Mouse (Mus musculus) liver, embryonic 11.5 days (tissue): Measurements from ENCODE around the gene Elavl4. TPM values are rescaled to one million over a fixed set of nuclear protein-coding genes. Genes with fewer than 3 reads are reported as not detected.

Experiments
- ATAC-seq: fragments of 200-750 bp; cut with Nextera tagmentation; replicated peaks from 2 replicates; pipeline ENCODE4 v1.8.0; 2017; ENCODE audit warnings: moderate number of reproducible peaks, mild to moderate bottlenecking, moderate TSS enrichment, moderate library complexity; ENCODE audit not compliant: low FRiP score
- DNase-seq: peaks from one replicate; pipeline ENCODE4 v3.0.0-alpha.2; 2017; ENCODE audit warnings: low spot score
- H3K27ac ChIP-seq: fragments of 300-500 bp; sonication (generic); 2 replicates; pipeline ENCODE4 v1.5.1; 2014; ENCODE audit warnings: mild to moderate bottlenecking, low read depth, low read length, control low read depth
- H3K27me3 ChIP-seq: fragments of 300-500 bp; sonication (generic); replicated peaks from 2 replicates; pipeline ENCODE4 v1.6.1; 2014; ENCODE audit warnings: low read length, mixed read lengths; ENCODE audit not compliant: control insufficient read depth, insufficient read depth
- H3K36me3 ChIP-seq: fragments of 300-500 bp; sonication (generic); 2 replicates; pipeline ENCODE4 v1.6.1; 2014; ENCODE audit warnings: mild to moderate bottlenecking, low read length, moderate library complexity, mixed read lengths; ENCODE audit not compliant: control insufficient read depth, insufficient read depth
- H3K4me1 ChIP-seq: fragments of 300-500 bp; sonication (generic); replicated peaks from 2 replicates; pipeline ENCODE4 v1.6.1; 2014; ENCODE audit warnings: low read length, mixed read lengths; ENCODE audit not compliant: control insufficient read depth, insufficient read depth
- H3K4me2 ChIP-seq: fragments of 300-500 bp; sonication (generic); 2 replicates; pipeline ENCODE4 v1.6.1; 2014; ENCODE audit warnings: mild to moderate bottlenecking, control low read depth, moderate library complexity
- H3K4me3 ChIP-seq: fragments of 300-500 bp; sonication (generic); 2 replicates; pipeline ENCODE4 v1.5.1; 2014; ENCODE audit warnings: low read depth, low read length, control low read depth
- H3K9ac ChIP-seq: fragments of 300-500 bp; sonication (generic); 2 replicates; pipeline ENCODE4 v1.6.1; 2014; ENCODE audit warnings: low read depth, low read length, control low read depth
- H3K9me3 ChIP-seq: fragments of 300-500 bp; sonication (generic); 2 replicates; pipeline ENCODE4 v1.6.1; 2016; ENCODE audit warnings: low read length, inconsistent platforms, mixed read lengths; ENCODE audit not compliant: control insufficient read depth
- WGBS: fragments of 180-500 bp; shearing (Covaris S2); extraction: QIAGEN DNeasy Blood & Tissue Kit; methylation state at CpG from one replicate; pipeline ENCODE4 v1.1.7; 2014; 5-methylcytosine and 5-hydroxymethylcytosine counted together
- polyA plus RNA-seq: library from polyadenylated mRNA; unstranded; fragments of >200 nt; fragmentation: Nextera tagmentation; extraction: Ambion mirVana; gene quantifications from 2 replicates; pipeline ENCODE4 v1.2.1, GENCODE M21; 2014

The Elavl4 gene
- polyA plus RNA-seq, 1 experiment from 2014 or later = 1.7 TPM

DNA sequence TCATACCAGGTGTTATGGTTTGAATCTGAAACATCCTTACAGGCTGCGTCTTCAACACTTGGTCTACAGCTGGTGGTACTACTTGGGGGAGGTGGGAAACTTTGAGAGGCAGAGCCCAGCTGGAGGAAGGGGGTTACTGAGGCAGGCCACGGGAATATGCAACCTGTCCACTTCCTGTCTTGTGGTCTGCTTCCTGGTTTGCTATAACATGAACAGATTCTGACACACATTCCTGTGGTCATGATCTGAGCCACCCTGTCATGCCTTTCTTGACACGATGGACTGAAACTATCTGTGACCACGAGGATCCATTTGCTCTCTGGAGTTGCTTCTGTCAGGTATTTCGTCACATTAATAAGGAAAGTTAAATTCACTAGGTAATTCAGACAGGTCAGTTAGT, 179.7 kb downstream of the Elavl4 start:
- H3K4me3 ChIP-seq = no peak overlapping the region
- WGBS = 59% methylated on average over 5 of the region's 5 CpGs
- no peaks in the 10 kb centered on the region for H3K27me3 ChIP-seq
- H3K4me2 ChIP-seq = no peak overlapping the region
- DNase-seq (no peak), ATAC-seq (no peak)
- H3K36me3 ChIP-seq = no peaks in the 10 kb centered on the region
- no peaks in the 10 kb centered on the region for H3K9me3 ChIP-seq
- H3K4me1 ChIP-seq = no peaks in the 10 kb centered on the region
- H3K9ac ChIP-seq = no peak overlapping the region
- H3K27ac ChIP-seq = no peak overlapping the region

DNA sequence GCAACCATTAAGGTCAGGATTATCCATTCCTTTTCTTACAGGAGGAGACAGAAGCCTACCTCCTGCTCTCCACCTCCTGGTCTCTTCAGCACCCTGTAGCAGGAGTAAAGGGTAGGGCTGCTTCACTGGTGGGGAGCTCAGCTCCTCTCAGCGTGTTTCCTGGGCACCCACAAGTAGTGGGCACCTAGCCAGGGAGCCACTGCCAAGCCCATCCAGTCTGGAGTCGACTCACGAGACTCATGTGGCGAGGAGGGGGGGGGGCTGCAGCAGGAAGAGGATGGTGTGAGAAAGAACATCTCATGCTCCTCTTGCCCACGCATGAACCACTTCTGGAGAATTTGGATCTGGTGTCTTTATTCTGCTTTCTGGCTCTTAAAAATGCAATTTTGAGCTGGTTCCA, 186.5 kb downstream of the Elavl4 start:
- H3K36me3 ChIP-seq = no peaks in the 10 kb centered on the region
- H3K4me3 ChIP-seq = no peak overlapping the region
- H3K4me2 ChIP-seq = no peak overlapping the region
- H3K27ac ChIP-seq = no peak overlapping the region
- no peaks in the 10 kb centered on the region for H3K4me1 ChIP-seq
- ATAC-seq (no peak), DNase-seq (no peak)
- H3K27me3 ChIP-seq = no peaks in the 10 kb centered on the region
- H3K9me3 ChIP-seq = no peaks in the 10 kb centered on the region
- no peak overlapping the region for H3K9ac ChIP-seq
- 70% methylated on average over 5 of the region's 5 CpGs for WGBS

GRCm38 (mm10) chr4:110161600-110161999, 190.1 kb downstream of the Elavl4 start:
- no peak for DNase-seq
- H3K9me3 ChIP-seq = no peaks in the 10 kb centered on the region
- ATAC-seq = no peak
- 69% methylated on average over 3 of the region's 3 CpGs for WGBS
- no peaks in the 10 kb centered on the region for H3K27me3 ChIP-seq
- no peak overlapping the region for H3K4me2 ChIP-seq
- H3K4me1 ChIP-seq = no peaks in the 10 kb centered on the region
- H3K4me3 ChIP-seq = no peak overlapping the region
- H3K27ac ChIP-seq = no peak overlapping the region
- no peaks in the 10 kb centered on the region for H3K36me3 ChIP-seq
- H3K9ac ChIP-seq = no peak overlapping the region

GRCm38 (mm10) chr4:110157515-110158159, 194.1 kb downstream of the Elavl4 start:
- Histone ChIP-seq H3K4me3 (no peak overlapping the region), H3K4me2 (no peak overlapping the region), H3K36me3 (no peaks in the 10 kb centered on the region), H3K9ac (no peak overlapping the region), H3K27ac (no peak overlapping the region), H3K4me1 (no peaks in the 10 kb centered on the region), H3K9me3 (no peaks in the 10 kb centered on the region), H3K27me3 (no peaks in the 10 kb centered on the region)
- DNase-seq (no peak), ATAC-seq (no peak)
- WGBS = 57% methylated on average over 3 of the region's 3 CpGs

- ATAC-seq = no peak
- Histone ChIP-seq H3K36me3 (no peaks in the 10 kb centered on the region), H3K9me3 (no peaks in the 10 kb centered on the region), H3K9ac (no peak overlapping the region), H3K4me2 (no peak overlapping the region), H3K4me3 (no peak overlapping the region), H3K27me3 (no peaks in the 10 kb centered on the region), H3K4me1 (no peaks in the 10 kb centered on the region), H3K27ac (no peak overlapping the region)
- WGBS = 86% methylated on average over 2 of the region's 2 CpGs
- DNase-seq = no peak
Observed at GRCm38 (mm10) chr4:110155954-110156353, 195.8 kb downstream of the Elavl4 start.

Other genes with a start within 250 kb of the Elavl4 start
- not detected in 2 replicates for gene Agbl4, start 45.8 kb upstream of the Elavl4 start, polyA plus RNA-seq